Mouse (Mus musculus) kidney, postnatal 14 days (tissue): ENCODE data around the gene Stoml3.

ENCODE experiments used
- DNase-seq: peaks from one replicate; pipeline ENCODE4 v3.0.0; 2022; ENCODE audit warnings: mixed read lengths

The Stoml3 gene

DNA sequence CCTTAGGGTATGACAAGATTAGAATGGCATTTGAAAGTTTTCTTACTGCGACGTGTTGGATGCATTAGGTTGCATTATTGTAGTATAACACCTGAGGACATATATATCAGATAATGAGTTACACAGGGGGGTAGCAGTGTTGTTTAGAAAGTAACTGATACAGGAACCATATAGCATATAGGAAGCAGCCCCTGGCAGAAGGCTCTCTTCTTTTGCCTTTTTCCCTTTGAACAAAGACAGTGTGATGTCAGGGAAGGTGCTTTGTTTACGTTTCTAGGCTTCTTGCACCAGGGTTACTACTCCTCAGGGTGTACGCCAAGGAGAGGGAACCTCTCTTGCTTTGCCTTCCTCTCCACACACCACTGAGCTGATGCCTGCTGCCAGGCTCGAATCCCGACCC, at the start of gene Stoml3:
Stoml3 (plus strand) TSS at position 301 of the 400 bp plus-strand sequence.
- DNase-seq = no peak

DNA sequence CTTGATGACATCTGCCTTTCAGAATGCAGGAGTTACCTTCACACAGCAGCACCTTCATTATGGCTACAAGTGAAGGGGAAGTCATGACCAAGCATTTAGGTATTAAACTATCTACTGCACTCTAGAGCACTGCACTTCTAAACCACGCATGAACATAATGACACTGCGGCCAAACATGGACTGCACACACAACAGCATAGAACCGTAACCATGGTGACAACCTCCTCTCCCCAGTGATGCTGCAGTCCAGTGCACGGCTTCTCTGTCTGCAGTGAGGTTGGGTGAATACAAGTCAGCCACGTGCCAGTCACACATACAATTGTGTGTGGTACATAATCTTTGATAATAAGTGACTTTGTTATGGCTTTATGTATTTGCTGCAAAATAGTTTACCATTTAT, 42.9 kb upstream of the Stoml3 start:
- DNase-seq = no peak

DNA sequence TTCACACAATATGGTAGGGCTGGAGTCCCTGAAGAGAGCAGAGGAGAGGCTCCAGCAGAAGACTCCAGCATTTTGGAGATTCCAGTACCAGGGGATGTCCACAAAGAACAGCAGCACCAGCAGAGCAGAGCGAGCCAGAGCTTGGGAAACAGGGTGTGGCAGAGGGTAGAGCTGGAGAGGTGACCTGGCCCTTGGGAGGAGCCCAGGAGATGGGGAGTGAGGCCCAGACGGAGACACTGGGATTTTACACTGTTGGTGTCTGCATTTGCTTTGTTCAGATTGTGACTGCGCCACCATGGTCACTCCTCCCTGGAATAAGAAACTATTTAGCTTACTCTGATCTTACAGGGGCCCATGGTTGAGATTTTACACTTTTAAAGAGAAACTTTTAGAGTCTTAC, 41.7 kb upstream of the Stoml3 start:
- DNase-seq = no peak

DNA sequence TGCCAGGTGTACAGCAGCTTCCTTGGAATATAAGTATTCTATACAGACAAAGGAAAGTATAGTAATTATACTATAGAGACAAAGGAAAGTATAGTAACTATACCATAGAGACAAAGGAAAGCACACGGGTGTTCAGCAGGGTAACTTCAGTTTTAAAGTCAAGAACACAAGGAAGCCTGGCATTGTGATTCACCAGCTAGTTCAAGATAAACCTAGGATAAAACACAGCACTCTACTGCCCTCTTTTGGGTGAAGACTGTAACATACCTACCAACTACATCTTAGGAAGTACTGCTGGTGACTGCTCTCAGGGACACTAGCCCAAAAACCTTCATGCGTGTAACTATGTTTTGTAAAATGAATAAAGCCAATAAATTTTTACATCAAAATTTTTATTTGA, 40.2 kb upstream of the Stoml3 start:
- DNase-seq = peak; percentile 82

DNA sequence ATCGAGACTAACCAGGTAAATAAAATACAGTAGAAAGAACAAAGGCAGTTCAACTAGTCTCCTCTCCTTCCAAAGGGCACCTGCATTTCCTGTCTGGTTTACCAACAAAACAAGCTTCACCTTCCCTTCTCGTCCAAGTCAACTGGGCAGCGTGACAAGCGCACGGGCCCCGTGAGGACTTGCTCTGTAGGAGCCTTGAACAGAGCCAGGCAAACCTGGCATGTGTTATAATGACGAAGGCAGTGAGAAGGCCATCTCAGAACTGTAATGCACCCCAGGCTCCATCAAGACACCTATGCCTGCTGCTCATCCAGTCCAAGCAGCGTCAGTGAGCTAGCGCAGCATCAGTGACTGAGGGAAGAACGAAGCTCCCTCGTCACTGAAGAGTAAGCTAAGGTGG, 37.8 kb upstream of the Stoml3 start:
- no peak for DNase-seq

DNA sequence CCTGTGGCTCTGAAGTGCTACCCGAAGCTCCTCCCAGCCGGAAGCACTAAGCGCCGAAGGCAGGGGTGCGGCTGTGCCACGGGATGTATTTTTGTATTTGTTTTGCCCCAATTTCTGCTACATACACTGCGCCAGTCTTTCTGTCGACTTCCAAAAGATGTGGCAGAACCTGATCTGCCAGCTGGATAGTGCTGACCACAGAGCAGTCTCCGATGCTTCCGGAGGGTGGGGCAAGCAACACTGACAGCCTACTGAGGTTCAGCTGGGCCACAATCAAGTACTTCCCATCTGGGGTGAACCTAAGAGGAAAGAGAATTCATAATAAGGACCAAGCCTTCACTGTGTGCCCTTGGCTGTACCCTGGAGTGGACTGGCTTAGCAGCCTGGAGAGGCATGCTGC, 36.1 kb upstream of the Stoml3 start:
- DNase-seq = no peak

DNA sequence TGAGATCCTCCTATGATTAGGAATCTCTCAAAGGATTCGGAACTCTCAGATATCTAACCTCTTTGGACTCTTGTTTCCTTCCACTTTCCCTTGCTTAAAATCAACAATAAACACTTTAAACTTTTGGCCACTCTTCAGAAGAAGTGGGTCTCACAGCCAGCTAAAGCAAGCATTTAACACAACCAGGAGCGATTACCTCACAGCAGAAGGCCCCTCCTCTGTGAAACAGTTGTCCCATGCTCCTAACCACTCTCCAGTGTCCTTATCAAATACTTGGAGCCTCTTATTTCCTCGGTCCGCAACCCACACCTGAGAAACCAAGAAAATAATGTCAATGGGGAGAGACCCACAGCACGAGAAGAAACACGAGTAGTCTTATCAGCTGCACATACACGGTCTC, 35.1 kb upstream of the Stoml3 start:
- DNase-seq = no peak

DNA sequence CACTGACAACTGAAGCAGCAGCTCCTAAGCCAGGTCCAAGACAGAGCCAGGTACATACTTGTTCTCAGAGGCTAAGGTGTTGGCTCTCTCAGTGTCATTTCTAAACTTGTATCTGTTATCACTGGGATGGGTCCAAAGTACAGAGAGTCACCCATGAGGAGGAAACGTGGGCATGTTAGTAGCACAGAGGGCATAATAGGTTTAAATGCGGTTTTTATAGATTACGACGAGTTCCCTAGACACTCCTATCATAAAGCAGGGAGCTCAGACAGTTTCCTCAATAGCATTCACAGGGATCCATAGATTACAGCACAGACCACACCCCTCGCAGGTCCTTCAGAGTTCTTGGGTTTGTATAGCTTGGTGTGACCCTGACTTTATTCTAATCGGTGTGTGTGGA, 34.4 kb upstream of the Stoml3 start:
- no peak for DNase-seq

DNA sequence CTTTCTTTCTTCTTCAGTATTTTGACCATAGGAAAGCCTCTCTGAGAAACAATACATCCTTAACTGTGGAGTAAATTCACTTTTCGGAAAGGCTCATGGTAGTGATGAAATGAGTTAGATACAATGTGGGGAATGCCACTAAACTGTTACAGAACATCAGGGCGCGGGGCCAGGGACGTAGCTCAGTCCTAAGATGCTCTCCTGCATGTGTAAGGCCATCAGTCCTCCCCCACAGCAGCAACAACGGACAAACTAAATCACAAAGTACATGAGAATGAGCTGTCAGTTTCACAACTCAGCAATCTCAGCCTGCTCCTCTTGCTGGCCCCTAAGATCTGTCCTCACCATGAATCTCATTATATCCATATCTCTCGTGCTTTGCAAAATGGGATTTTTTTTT, 33.9 kb upstream of the Stoml3 start:
- no peak for DNase-seq

DNA sequence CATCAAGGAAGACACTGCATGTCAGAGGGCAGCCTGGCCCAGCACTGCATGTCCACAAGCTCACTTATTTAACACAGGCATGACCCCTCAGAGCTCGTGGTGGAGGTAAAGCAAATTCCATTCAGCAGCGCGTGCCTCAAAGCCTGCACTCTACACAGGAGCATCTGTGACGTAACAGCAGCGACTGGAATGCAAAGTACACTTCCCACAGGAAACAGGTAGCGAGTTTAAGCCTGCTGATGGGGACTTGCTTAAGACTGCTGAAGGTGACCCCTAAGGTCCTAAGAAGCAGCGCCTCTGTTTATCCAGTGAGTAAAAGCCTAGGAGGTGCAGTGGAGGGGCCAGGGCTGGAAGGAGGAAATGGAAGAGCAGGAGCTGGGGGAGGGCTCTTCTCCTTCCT, 33.5 kb upstream of the Stoml3 start:
- DNase-seq = no peak

DNA sequence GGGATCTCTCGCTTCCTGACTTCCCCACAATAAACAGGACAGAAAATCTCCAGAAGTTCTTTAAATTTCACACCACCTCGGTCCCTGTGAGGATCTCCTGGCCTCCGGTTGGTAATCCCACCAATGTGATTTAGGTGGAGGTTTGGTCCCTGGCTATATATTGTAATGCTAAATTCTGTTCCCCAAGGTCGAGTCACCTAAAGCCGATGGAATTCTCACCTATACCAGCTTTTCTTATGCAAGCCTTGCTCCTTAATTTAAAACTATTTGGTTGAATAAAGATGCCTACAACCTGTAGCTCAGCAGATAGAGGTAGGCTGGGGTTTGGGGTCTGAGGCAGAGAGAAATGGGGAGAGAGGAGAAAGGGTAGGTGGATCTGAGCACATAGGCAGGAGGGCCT, 30.7 kb upstream of the Stoml3 start:
- DNase-seq = no peak

DNA sequence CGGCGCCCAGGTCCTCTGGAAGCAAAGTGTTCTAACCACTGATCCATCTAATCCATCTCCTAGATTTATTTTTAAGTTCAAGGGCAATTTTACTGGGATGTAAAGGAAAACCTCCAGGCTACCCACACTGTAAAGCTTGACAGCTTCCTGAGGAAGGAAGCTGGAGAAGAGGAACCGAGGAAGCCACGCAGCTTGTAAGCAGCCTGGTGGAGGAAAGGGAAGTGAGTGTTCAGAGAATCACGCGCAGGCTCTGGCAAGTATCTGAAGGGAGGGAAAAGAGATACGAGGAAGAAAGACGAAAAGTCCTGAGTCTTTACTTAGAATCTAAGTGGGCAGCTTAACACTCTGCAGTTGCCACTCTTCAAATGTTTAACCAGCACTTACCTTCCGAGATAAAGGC, 28.3 kb upstream of the Stoml3 start:
- DNase-seq = no peak

DNA sequence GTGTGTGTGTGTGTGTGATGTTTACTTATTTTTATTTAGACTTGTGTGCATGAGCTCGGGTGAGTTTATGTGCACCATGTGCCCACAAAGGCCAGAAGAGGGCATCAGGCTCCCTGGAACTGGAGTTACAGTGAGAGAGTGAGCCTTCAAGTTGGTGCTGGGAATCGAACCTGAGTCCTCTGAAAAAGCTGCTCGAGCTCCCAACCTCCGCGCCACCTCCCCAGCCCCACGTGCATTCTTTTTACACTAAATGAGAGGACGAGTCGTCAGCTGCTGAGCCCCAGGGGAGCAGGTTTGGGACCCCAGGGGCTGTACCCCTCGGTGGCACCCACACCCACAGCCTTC, 25.8 kb upstream of the Stoml3 start:
- DNase-seq = no peak

DNA sequence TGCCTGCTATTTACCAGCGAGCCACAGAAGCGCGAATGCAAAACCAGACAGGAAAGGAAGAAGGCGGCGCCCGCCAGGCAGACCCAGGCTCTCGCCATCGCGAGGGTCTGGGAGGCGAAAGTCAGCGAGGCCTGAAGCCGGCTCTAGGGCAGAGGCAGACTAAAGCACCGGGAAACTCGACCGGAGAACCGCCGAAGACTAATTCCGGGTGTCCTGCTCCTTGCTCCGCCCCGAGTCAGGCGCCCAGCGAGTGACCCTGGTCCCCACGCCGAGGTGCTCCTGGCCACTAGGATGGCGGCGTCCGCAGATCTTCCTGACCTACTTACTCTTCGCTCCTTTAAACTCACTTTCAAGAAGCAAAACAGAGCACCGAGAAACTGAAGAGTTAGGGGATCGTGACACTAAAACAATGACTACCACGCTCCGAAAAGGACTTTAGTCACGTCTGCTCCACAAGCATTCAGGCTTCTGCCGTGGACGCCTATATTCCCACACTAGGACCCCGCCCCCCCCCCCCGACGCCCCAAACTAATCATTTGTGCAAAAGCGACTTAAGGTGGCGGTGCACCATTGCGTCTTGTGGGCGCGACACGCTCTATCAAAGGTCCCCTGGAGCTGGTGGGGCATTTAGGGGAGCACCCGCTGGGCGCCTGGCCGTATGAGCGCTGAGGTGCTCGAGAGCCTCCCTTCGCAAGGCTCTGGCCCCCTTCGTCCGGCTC, 25.2 kb upstream of the Stoml3 start, which contains the start of the genes Nhlrc3 and Proser1:
Nhlrc3 (minus strand) TSS at position 287 of the 719 bp plus-strand sequence.
Proser1 (plus strand) TSS at position 621 of the 719 bp plus-strand sequence.
- peak; percentile 98 for DNase-seq

DNA sequence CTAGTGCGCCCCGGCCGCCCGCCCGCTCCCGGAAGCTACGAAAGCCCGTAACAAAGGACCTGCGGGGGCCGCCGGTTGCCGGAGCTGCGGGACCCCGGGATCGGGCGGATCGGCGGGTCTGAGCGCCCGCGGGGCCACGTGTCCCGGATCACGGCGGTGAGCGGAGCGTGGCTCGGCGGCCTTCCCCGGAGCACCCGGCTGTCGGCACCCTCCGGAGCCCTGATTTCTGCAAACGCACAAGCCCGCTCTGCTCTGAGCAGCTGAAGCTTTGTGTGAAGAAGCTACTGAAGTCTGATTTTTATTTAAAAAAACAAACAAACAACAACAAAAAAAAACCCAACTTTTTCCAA, 24.7 kb upstream of the Stoml3 start:
- DNase-seq = no peak

DNA sequence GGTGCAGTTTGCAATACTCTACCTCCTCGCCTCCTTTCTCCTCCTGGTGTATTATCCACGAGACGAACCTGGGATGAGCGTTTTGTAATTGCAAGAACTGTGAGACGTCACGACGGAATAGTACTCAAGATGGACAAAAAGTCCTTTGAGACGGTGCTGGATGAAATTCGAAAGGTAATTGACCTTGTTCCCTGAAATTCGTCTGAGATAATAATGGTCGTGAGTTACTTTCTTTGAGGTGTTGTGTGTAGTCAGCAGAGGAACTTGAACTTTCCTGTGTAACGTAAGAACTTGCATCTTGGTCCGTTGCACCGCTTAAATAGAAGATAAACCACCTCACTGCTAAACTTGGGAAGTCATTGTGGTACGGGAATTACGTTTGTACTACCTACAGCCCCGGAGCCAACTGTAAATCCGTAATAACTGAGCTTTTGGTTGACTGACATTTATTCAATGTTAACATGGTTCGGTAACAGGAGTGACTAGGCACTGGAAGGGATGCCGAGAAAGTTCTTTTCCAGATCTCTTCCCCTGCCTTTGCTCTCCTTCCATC, 24.2 kb upstream of the Stoml3 start:
- DNase-seq = no peak

DNA sequence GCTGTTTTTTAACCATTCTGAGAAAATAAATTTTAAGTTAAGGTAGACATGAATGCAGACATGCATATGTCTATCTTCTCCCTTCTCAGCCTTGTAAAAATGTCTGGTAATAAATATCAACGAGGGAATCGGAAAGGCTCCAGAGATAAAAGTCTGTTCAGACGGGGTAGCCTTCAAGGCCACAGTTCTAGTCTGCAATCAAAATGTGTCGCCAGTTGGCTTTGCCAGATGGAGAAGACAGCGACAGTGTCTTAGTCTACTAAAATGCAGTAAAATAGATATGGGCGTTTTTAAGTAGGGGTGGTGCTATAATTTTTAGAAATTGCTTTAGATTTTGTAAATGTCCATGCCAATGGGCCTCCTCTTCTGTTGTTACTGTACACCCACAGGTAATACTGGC, 23.1 kb upstream of the Stoml3 start:
- DNase-seq = no peak

DNA sequence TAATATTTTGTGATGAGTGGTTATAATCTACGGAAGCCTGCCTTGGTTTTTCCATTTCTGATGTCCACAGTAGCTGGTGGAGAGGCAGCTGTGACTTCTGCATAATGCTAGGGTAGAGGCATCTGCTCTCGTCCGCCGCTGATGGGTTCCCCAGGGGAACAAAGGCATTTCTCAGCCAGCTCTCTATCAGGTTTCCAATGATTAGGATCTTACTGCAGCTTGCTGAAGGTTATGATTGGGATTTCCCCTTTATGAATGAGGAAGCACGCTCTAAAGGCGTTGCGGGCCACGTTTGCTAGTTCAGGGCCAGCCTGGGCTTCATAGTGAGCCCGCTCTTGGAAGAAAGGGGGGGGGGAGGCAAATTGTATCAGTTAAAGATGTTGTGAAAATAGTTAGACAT, 22.0 kb upstream of the Stoml3 start:
- no peak for DNase-seq

DNA sequence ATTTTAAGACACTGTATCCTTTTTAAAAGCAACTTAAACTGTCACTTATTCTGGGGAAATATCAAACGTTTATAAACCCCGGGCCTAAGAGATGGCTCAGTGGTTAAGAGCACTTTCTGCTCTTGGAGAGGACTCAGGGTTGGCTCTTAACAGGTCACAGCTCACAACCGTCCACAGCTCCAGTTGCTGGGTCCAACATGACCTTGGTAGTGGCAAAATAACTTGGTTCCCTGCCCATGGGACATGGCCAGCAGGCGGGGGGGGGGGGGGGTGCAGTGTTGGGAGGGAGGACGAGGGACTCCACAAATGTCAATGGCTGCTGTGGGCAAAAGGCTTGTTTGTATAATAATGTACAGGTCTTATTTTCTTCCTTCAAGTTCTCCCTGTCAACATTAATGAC, 21.1 kb upstream of the Stoml3 start:
- DNase-seq = no peak

DNA sequence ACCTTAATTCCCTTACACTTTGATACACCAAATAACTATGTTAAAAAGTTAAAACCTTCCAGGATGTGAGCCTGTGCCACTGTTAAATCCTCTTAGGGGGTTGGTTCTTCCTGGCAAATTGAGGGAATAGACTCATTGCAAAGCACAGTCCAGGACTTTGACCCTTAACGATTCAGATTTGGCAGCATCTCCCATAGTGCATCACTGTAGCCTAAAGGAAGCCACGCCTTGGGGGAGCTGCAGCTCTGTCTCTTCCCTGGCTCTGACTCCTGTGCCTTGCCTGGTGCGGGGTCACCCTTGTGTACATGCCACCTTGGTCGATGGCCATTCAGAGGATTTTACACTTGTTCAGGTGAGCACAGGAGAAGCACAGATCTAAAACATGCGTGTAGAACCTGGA, 18.8 kb upstream of the Stoml3 start:
- DNase-seq = peak; percentile 27

DNA sequence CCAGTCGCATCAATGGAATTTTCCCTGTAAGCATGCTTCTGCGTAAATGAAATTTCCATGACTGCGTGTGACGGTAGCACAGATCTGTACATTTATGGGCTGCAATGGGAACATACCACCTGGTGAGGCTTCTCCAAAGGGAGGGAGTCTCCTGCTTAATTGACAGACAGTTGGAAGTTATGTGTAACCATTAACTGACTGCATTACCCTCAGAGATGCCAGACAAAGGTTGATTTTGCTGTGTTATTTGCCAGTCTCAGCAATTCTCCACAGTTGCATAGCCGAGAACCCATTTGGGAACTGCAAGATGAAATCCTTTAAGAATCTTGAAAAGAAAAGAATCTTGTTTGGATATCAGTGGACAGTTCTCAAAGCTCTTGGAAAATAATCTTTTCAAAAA, 16.4 kb upstream of the Stoml3 start:
- no peak for DNase-seq

DNA sequence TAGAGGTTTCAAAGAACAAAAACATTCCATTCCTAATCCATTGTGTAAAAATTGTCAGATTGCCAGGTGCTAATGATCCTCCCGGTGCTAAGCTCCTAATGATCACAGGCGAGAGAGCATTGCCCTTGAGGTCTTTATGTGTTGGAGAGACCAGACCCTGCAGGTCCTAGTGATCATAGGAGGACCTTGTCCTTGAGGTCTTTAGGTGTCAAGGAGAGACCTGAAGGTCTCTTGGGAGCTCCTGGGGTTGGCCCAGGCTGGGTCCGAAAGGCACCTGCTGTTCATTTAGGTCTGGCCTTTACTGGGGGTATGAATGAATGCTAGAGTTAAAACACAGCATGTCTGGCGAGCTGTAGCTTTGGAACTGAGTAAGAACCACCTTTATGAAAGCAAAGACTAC, 14.3 kb upstream of the Stoml3 start:
- no peak for DNase-seq

DNA sequence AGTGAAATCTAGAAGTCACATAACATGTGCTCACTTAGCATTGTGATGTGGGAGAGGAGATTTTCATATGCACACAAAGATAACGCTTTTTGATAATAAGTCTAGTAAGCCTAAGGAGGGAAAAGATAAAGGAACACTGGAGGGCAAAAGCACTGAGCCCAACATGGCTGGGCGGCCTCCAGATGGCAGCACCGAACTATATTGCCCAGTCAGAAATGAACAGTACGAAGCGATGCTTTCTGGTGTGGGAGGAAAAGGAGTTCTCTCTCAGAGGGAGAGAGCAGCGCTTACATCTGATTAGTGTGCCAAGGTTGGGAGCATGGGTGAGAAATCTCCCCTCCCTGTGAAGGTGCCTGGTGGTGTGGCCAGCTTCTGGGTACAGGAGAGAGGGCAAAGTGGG, 12.6 kb upstream of the Stoml3 start:
- DNase-seq = peak; percentile 56

DNA sequence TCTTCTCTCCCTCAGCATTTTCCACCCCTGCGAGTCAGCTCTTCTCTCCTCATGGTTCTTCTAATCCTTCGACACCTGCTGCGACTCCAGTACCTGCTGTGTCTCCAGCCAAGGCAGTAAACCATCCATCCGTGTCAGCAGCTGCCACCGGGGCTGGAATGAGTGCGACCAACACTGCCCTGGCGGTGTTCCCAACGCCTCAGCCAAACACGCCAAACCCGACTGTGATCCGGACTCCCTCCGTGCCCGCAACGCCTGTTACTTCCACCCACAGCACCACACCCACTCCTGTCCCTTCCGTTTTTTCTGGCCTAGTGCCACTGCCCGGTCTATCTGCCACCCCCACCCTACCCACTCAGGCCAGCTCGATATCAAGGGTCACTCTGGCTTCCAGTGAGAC, 11.0 kb upstream of the Stoml3 start:
- DNase-seq = peak; percentile 83

DNA sequence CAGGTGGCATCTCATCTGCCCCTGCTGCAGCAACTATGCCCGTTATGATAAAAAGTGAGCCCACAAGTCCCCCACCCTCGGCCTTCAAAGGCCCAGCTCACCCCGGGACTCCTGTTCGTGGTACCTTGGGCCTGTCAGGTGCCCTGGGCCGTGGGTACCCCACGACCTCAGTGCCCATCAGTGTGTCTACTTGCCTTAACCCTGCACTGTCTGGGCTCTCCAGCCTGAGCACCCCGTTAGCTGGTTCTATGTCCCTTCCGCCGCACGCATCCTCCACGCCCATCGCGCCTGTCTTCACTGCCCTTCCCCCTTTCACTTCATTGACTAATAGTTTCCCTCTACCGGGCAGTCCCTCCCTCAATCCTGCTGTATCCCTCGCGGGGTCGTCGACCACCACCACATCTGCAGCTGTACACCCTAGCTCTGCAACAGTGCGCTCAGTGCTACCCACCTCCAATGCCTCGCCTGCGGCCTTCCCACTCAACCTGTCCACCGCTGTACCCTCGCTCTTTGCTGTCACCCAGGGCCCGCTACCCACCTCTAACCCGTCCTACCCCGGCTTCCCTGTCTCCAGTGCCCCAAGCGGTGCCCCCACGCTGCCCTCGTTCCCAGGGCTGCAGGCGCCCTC, 9.9 kb upstream of the Stoml3 start:
- DNase-seq = no peak
